Mouse (Mus musculus) midbrain, postnatal 0 days (tissue): Measurements from ENCODE around the gene Trim63. TPM values are rescaled to one million over a fixed set of nuclear protein-coding genes. Genes with fewer than 3 reads are reported as not detected.
A peak's percentile ranks its signal among the peaks of the same experiment; 100 is the strongest.
"Not testable (repeated sequence)": the region's sequence is repeated elsewhere in the genome, so short reads cannot be mapped to it uniquely, and the experiment has no call there.

ENCODE experiments used
- ATAC-seq: fragments of 200-750 bp; cut with Nextera tagmentation; 2 replicates; pipeline ENCODE4 v1.8.0; 2017; ENCODE audit warnings: moderate number of reproducible peaks, mild to moderate bottlenecking, moderate TSS enrichment, moderate library complexity; ENCODE audit not compliant: low FRiP score
- DNase-seq: peaks from one replicate; pipeline ENCODE4 v3.0.0-alpha.2; 2015; ENCODE audit warnings: low spot score
- H3K27ac ChIP-seq: fragments of 300-500 bp; sonication (generic); 2 replicates; pipeline ENCODE4 v1.5.1; 2014; ENCODE audit warnings: low read depth, mild to moderate bottlenecking, low read length, mixed read lengths
- H3K27me3 ChIP-seq: fragments of 300-500 bp; sonication (generic); 2 replicates; pipeline ENCODE4 v1.6.1; 2014; ENCODE audit warnings: low read length, control low read depth, mixed read lengths; ENCODE audit not compliant: insufficient read depth
- H3K36me3 ChIP-seq: fragments of 300-500 bp; sonication (generic); 2 replicates; pipeline ENCODE4 v1.6.1; 2014; ENCODE audit warnings: low read length, control low read depth, mixed read lengths; ENCODE audit not compliant: insufficient read depth
- H3K4me1 ChIP-seq: fragments of 300-500 bp; sonication (generic); 2 replicates; pipeline ENCODE4 v1.6.1; 2014; ENCODE audit warnings: mild to moderate bottlenecking, control low read depth, antibody characterized with exemption, low read length, mixed read lengths; ENCODE audit not compliant: insufficient read depth
- H3K4me2 ChIP-seq: fragments of 300-500 bp; sonication (generic); 2 replicates; pipeline ENCODE4 v1.6.1; 2014; ENCODE audit warnings: low read depth, mild to moderate bottlenecking, low read length, mixed read lengths; ENCODE audit not compliant: poor library complexity, severe bottlenecking
- H3K4me3 ChIP-seq: fragments of 300-500 bp; sonication (generic); 2 replicates; pipeline ENCODE4 v1.5.1; 2014; ENCODE audit warnings: low read depth, mild to moderate bottlenecking, low read length, moderate library complexity
- H3K9ac ChIP-seq: fragments of 300-500 bp; sonication (generic); replicated peaks from 2 replicates; pipeline ENCODE4 v1.6.1; 2014; ENCODE audit warnings: mild to moderate bottlenecking, low read length, moderate library complexity, mixed read lengths; ENCODE audit not compliant: poor library complexity, severe bottlenecking
- H3K9me3 ChIP-seq: fragments of 300-500 bp; sonication (generic); 2 replicates; pipeline ENCODE4 v1.6.1; 2016; ENCODE audit warnings: low read length, control low read depth
- CTCF ChIP-seq: IDR thresholded peaks from 2 replicates; pipeline ENCODE4 v1.5.1; 2016; ENCODE audit warnings: antibody characterized with exemption, mild to moderate bottlenecking
- WGBS: fragments of 180-500 bp; shearing (Covaris S2); extraction: QIAGEN DNeasy Blood & Tissue Kit; methylation state at CpG from one replicate; pipeline ENCODE4 v1.1.7; 2014; 5-methylcytosine and 5-hydroxymethylcytosine counted together
- polyA plus RNA-seq: library from polyadenylated mRNA; unstranded; fragments of >200 nt; fragmentation: Nextera tagmentation; extraction: Ambion mirVana; gene quantifications from 2 replicates; pipeline ENCODE4 v1.2.1, GENCODE M21; 2015
- total RNA-seq: library from RNA; depleted of rRNA; stranded (reverse); fragments of >200 nt; gene quantifications from 2 replicates; pipeline ENCODE4 v1.2.3, GENCODE M21; 2014; rRNA removed

Gene Trim63
- total RNA-seq (1.5 and 2.0 TPM in 2 replicates), polyA plus RNA-seq (0.49 and 0.73 TPM in 2 replicates)

DNA sequence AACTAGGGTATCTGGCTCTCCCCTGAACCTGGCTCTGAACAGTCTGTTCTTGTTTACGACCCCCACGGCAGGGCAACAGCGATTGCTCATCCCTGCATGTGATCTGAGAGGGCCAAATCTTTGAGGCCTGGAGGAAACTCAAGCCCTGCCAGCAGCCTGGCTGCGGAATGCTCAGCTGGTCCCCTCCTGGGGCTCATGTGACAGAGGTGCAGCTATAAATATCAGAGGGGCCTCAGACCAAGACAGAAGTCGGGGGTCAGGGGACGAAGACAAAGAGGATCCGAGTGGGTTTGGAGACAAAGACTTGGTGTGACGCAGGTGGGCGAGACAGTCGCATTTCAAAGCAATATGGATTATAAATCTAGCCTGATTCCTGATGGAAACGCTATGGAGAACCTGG is at the start of gene Trim63:
TSS of gene Trim63 (plus strand) at position 245 of the 400 bp plus-strand sequence.
- Histone ChIP-seq H3K4me2 (no peak within 1 kb of the TSS), H3K4me3 (no peak within 1 kb of the TSS), H3K27me3 (no peaks in the 10 kb centered on the region), H3K27ac (no peak within 1 kb of the TSS), H3K9ac (no peak within 1 kb of the TSS), H3K36me3 (no peaks in the 10 kb centered on the region), H3K4me1 (no peaks in the 10 kb centered on the region), H3K9me3 (no peaks in the 10 kb centered on the region)
- 39% methylated on average over 11 of the region's 11 CpGs for WGBS
- ATAC-seq: no peak
- DNase-seq: peak; percentile 5
- TF ChIP-seq CTCF: no peak

GRCm38 (mm10) chr4:134265860-134266585 is 48.9 kb upstream of the Trim63 start:
- Histone ChIP-seq H3K9ac (no peak overlapping the region), H3K4me1 (no peaks in the 10 kb centered on the region), H3K4me2 (no peak overlapping the region), H3K36me3 (no peaks in the 10 kb centered on the region), H3K27ac (no peak overlapping the region), H3K27me3 (no peaks in the 10 kb centered on the region), H3K9me3 (no peaks in the 10 kb centered on the region), H3K4me3 (no peak overlapping the region)
- WGBS: 75% methylated on average over 9 of the region's 9 CpGs
- ATAC-seq (no peak), DNase-seq (no peak)
- TF ChIP-seq CTCF: no peak

GRCm38 (mm10) chr4:134268102-134268655 is 46.7 kb upstream of the Trim63 start:
- TF ChIP-seq CTCF: peak; percentile 28; the same call in 1 of the 2 replicates
- ATAC-seq: no peak

GRCm38 (mm10) chr4:134269622-134270021 is 45.3 kb upstream of the Trim63 start:
- not testable (repeated sequence) for ATAC-seq, H3K4me1 ChIP-seq, H3K27me3 ChIP-seq, H3K4me2 ChIP-seq, H3K9ac ChIP-seq, H3K36me3 ChIP-seq, H3K9me3 ChIP-seq, DNase-seq, H3K27ac ChIP-seq, H3K4me3 ChIP-seq
- TF ChIP-seq CTCF: peak; percentile 50

More at GRCm38 (mm10) chr4:134268102-134268655, 46.7 kb upstream of the Trim63 start:
- H3K4me2 ChIP-seq: no peak overlapping the region
- no peak overlapping the region for H3K27ac ChIP-seq
- no peak overlapping the region for H3K4me3 ChIP-seq
- no peak overlapping the region for H3K9ac ChIP-seq
- 87% methylated on average over 19 of the region's 19 CpGs for WGBS
- H3K36me3 ChIP-seq: no peaks in the 10 kb centered on the region
- H3K27me3 ChIP-seq: no peaks in the 10 kb centered on the region
- H3K4me1 ChIP-seq: no peaks in the 10 kb centered on the region
- H3K9me3 ChIP-seq: no peaks in the 10 kb centered on the region
- DNase-seq: no peak

DNA sequence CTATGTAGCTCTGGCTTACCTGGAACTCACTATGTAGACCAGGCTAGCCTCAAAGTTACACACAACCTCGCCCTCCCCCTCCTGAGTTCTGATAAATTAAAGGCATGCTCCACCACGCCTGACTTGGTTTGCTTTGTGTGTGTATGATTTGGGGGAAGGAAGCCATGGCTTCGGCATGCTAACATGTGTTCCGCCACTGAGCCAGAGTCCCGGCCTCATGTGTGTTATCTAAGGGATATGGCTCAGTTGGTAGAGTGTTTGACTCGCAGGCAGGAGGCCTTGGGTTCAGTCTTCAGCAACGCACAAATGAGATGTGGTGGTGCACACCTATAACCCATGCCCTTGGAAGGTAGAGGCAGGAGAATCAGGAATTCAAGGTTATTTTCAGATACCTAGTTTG is 42.9 kb upstream of the Trim63 start:
- Histone ChIP-seq H3K9me3 (no peaks in the 10 kb centered on the region), H3K27ac (no peak overlapping the region), H3K9ac (no peak overlapping the region), H3K4me3 (no peak overlapping the region), H3K36me3 (peaks cover 8% of the 10 kb centered on the region; the same call in 1 of the 2 replicates), H3K4me1 (no peaks in the 10 kb centered on the region), H3K27me3 (no peaks in the 10 kb centered on the region), H3K4me2 (no peak overlapping the region)
- TF ChIP-seq CTCF: no peak
- 81% methylated on average over 7 of the region's 7 CpGs for WGBS
- DNase-seq (no peak), ATAC-seq (no peak)

- no peak overlapping the region for H3K27ac ChIP-seq
- no peaks in the 10 kb centered on the region for H3K27me3 ChIP-seq
- no peaks in the 10 kb centered on the region for H3K9me3 ChIP-seq
- H3K4me2 ChIP-seq: no peak overlapping the region
- H3K9ac ChIP-seq: no peak overlapping the region
- no peak for TF ChIP-seq CTCF
- DNase-seq: no peak
- peaks cover 14% of the 10 kb centered on the region for H3K36me3 ChIP-seq
- H3K4me3 ChIP-seq: no peak overlapping the region
- whole genome bisulfite sequencing: 39% methylated on average over 12 of the region's 13 CpGs
- H3K4me1 ChIP-seq: no peaks in the 10 kb centered on the region
- ATAC-seq: no peak
Measured at GRCm38 (mm10) chr4:134272731-134273416, 42.0 kb upstream of the Trim63 start.
